Mouse (Mus musculus): ENCODE measurements at regions not wholly inside any gene's neighbourhood (a gene's known extent, or its start where the extent isn't known, plus 50 kb on each side); places are given as distances from the start of the nearest gene placed in this dataset.

DNA sequence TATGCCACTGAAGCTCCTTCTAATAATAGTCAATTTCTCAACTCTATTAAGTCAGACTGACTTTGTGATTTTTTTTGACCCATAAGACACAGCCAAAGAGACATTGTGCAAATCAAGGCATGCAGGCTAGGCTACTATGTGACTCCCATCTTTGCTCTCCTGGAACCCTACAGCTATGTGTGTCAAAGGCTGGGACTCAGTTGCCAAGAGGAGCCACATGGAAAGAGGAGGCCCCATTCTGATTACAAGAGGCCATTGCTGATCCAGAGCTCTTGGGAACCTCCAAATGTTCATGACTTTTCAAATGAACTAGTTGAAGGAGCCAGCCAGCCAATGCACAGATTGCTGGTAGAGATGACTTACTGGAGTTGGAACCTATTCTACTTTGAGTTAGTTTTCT lies 228.0 kb upstream of the Gm5148 start:
- Histone ChIP-seq H3K4me1 (ENCODE audit: control insufficient read depth, insufficient read depth, insufficient read length, low read length) (no peaks in the 10 kb centered on the region), H3K27me3 (ENCODE audit: control insufficient read depth, insufficient read depth, low read length) (no peaks in the 10 kb centered on the region), H3K36me3 (ENCODE audit: control insufficient read depth, insufficient read depth, low read length) (no peaks in the 10 kb centered on the region), H3K27ac (ENCODE audit: insufficient read depth, low read depth, low read length) (no peak overlapping the region), H3K4me3 (ENCODE audit: low read depth, low read length) (no peak overlapping the region)
- no peak for TF ChIP-seq POLR2A (IDR thresholded peaks at IDR 0.05; ENCODE audit: low read depth, low read length)
- no peak for TF ChIP-seq CTCF (IDR thresholded peaks at IDR 0.05; ENCODE audit: extremely low read depth, insufficient read length, insufficient replicate concordance, low read depth, low read length)

DNA sequence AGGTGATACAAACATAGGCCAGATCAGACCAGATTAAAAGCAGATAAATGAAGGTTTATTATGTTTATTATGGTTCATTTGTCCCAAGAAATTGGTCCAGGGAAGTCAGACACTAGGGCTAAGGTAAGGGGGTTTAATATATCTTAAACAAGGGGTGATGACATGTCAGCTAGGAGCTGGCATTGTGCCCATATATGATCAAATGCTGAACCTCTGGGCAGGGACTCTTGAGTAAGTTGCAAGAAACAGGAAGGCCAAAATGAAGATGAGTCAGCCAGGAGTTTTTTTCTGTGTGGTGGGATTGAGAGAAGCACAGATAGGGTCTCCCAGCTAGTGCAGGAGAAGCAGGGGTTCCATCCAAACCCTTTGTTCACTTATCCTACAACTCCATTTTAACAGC lies 219.4 kb upstream of the Gm5148 start:
- H3K4me1 ChIP-seq (ENCODE audit: control insufficient read depth, insufficient read depth, insufficient read length, low read length), result no peaks in the 10 kb centered on the region

DNA sequence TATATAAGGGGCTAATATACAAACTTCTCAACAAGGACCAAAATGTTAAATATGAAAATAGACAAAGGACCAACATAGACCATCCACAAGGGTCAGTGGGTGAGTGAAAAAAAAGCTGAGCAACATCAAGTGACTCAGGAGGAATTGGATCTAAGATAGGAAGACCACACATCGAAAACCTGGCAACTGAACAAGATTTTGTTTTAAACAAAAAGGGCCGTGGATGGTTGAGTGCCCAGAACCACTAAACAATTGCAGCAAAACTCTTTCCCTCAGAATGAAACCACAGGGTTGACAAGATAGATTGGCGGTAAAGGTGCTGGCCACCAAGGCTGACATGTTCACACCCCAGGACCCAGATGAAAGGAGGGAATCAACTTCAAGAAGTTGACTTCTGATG lies 215.7 kb upstream of the Gm5148 start:
- no peak for TF ChIP-seq CTCF (IDR thresholded peaks at IDR 0.05; ENCODE audit: extremely low read depth, insufficient read length, insufficient replicate concordance, low read depth, low read length)
- no peak for TF ChIP-seq POLR2A (IDR thresholded peaks at IDR 0.05; ENCODE audit: low read depth, low read length)
- 73% methylated on average over 3 of the region's 3 CpGs for WGBS
- Histone ChIP-seq H3K4me1 (ENCODE audit: control insufficient read depth, insufficient read depth, insufficient read length, low read length) (peaks cover 7% of the 10 kb centered on the region; the same call in 1 of the 2 replicates), H3K4me3 (ENCODE audit: low read depth, low read length) (no peak overlapping the region), H3K27ac (ENCODE audit: insufficient read depth, low read depth, low read length) (no peak overlapping the region), H3K27me3 (ENCODE audit: control insufficient read depth, insufficient read depth, low read length) (no peaks in the 10 kb centered on the region), H3K36me3 (ENCODE audit: control insufficient read depth, insufficient read depth, low read length) (no peaks in the 10 kb centered on the region)

More for the DNA sequence above, 219.4 kb upstream of the Gm5148 start:
- no peaks in the 10 kb centered on the region for H3K36me3 ChIP-seq (ENCODE audit: control insufficient read depth, insufficient read depth, low read length)
- no peak for TF ChIP-seq POLR2A (IDR thresholded peaks at IDR 0.05; ENCODE audit: low read depth, low read length)
- no peak for TF ChIP-seq CTCF (IDR thresholded peaks at IDR 0.05; ENCODE audit: extremely low read depth, insufficient read length, insufficient replicate concordance, low read depth, low read length)
- H3K4me3 ChIP-seq (ENCODE audit: low read depth, low read length), result no peak overlapping the region
- H3K27me3 ChIP-seq (ENCODE audit: control insufficient read depth, insufficient read depth, low read length), result no peaks in the 10 kb centered on the region
- no peak overlapping the region for H3K27ac ChIP-seq (ENCODE audit: insufficient read depth, low read depth, low read length)

DNA sequence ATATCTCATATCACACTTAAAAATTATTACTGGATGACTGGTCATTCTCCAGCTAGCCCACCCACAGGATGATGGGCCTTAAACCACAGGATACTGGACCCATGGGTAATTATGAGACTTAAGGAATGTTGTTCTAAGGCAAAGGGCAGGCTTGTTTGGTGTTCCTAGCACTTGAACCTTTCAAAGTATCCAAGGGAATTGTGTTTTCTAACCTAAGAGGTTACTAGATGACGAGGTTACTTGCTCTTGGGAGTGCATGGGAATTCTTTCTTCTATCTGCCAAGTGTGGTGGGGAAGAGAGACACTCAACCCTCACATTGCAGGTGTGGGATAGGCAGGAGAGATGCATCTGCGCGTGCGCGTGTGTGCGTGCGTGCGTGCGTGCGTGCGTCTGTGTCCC lies 214.6 kb upstream of the Gm5148 start:
- H3K27me3 ChIP-seq (ENCODE audit: control insufficient read depth, insufficient read depth, low read length), result no peaks in the 10 kb centered on the region
- no peaks in the 10 kb centered on the region for H3K36me3 ChIP-seq (ENCODE audit: control insufficient read depth, insufficient read depth, low read length)
- H3K27ac ChIP-seq (ENCODE audit: insufficient read depth, low read depth, low read length), result no peak overlapping the region
- H3K4me1 ChIP-seq (ENCODE audit: control insufficient read depth, insufficient read depth, insufficient read length, low read length), result peaks cover 7% of the 10 kb centered on the region; the same call in 1 of the 2 replicates
- TF ChIP-seq CTCF (IDR thresholded peaks at IDR 0.05; ENCODE audit: extremely low read depth, insufficient read length, insufficient replicate concordance, low read depth, low read length), result no peak
- TF ChIP-seq POLR2A (IDR thresholded peaks at IDR 0.05; ENCODE audit: low read depth, low read length), result no peak
- H3K4me3 ChIP-seq (ENCODE audit: low read depth, low read length), result no peak overlapping the region
- WGBS, result 97% methylated on average over 11 of the region's 11 CpGs

DNA sequence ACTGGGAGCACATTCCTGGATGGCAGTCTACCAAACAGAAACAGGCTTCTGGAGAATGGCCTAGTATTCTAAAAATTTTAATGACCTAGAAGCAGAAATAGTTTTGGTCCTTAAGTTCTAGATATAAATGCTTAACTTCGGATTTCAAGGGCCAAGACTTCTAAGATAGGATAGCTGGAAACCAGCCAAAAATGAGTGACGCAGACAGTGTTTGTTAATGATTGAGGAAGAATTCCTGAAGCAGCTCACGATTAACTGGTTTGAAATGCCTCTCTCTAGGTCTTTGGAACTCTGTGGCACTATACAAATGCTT lies 213.9 kb upstream of the Gm5148 start:
- Histone ChIP-seq H3K4me3 (ENCODE audit: low read depth, low read length) (no peak overlapping the region), H3K4me1 (ENCODE audit: control insufficient read depth, insufficient read depth, insufficient read length, low read length) (peaks cover 7% of the 10 kb centered on the region; the same call in 1 of the 2 replicates), H3K27me3 (ENCODE audit: control insufficient read depth, insufficient read depth, low read length) (no peaks in the 10 kb centered on the region), H3K27ac (ENCODE audit: insufficient read depth, low read depth, low read length) (no peak overlapping the region), H3K36me3 (ENCODE audit: control insufficient read depth, insufficient read depth, low read length) (no peaks in the 10 kb centered on the region)
- TF ChIP-seq CTCF (IDR thresholded peaks at IDR 0.05; ENCODE audit: extremely low read depth, insufficient read length, insufficient replicate concordance, low read depth, low read length) (no peak), POLR2A (IDR thresholded peaks at IDR 0.05; ENCODE audit: low read depth, low read length) (no peak)
- WGBS, result 9% methylated on average over 3 of the region's 3 CpGs

DNA sequence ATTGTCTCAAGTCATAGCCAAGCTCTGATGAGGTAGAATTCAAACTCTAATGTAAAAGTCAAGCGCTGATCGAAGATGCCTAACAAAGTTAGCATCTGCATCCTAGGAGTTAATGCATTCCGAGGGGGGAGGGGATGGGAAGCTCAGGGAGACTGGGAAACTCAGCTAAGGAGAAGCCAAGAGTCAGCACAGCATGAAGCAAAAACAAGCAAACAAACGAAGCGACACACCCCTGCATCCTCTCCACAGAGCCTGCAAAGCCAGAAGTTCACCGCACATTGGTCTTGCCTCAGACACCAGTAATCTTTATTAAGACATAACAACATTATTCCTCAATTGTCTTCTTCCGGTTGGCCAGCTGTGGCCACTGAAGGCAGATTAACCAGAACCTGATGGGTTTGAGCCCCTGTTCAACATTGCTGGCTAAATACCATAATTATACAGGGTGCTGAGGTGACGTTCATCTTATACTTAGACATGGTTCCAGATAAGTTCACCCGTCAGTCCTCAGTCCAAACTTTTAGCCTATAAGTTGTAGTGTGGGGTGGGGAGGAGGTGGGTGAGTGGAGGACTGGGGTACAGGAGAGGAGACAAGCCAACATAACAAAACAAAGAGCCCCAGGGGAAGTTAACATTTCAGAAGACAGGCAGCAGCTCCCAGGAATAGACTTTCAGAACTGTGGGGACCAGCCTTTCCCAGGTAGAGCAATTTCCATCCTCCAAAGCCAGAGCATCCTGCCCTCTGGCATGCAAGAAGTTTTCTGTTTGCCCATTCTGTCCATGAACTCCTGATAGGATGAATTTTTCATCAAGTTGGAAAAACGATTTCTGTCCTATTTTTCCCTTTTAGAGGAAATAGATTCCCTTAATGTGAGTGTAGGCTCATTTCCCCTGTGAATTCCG lies 213.3 kb upstream of the Gm5148 start:
- H3K36me3 ChIP-seq (ENCODE audit: control insufficient read depth, insufficient read depth, low read length), result no peaks in the 10 kb centered on the region
- H3K27ac ChIP-seq (ENCODE audit: insufficient read depth, low read depth, low read length), result no peak overlapping the region
- H3K27me3 ChIP-seq (ENCODE audit: control insufficient read depth, insufficient read depth, low read length), result no peaks in the 10 kb centered on the region
- TF ChIP-seq CTCF (IDR thresholded peaks at IDR 0.05; ENCODE audit: extremely low read depth, insufficient read length, insufficient replicate concordance, low read depth, low read length) (no peak), POLR2A (IDR thresholded peaks at IDR 0.05; ENCODE audit: low read depth, low read length) (no peak)
- peaks cover 7% of the 10 kb centered on the region; the same call in 1 of the 2 replicates for H3K4me1 ChIP-seq (ENCODE audit: control insufficient read depth, insufficient read depth, insufficient read length, low read length)
- 64% methylated on average over 11 of the region's 11 CpGs for WGBS
- no peak overlapping the region for H3K4me3 ChIP-seq (ENCODE audit: low read depth, low read length)

DNA sequence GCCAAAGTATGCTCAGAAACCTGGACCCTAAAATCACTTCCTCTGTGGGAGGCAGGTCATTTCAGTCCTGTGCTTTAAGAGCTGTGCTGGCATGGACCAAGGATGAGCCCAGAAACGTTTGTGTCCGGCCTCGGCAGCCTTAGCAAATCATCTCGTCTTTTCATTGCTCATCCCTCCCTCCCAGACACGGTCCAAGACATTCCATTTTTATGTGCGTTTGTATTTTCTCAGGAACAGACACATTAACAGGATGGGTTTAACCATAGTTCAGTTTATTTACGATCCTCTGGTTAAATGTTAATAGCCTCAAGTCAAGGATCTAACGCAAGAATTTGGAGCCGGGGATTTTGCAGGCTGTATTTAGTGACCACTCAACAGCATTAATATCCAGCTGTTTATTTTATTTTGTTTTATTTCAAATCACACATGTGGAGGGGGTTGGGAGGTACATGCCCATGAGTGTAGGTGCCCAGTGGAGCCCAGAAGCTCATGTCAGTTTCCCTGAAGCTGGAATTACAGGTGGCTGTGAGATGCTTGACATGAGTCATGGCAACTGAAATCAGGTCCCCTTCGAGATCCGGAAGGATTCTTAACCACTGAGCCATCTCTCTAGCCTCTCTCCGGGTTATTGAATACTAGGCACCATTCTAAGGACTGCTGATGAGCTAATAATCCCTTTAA lies 212.1 kb upstream of the Gm5148 start:
- TF ChIP-seq CTCF (IDR thresholded peaks at IDR 0.05; ENCODE audit: extremely low read depth, insufficient read length, insufficient replicate concordance, low read depth, low read length), result no peak
- TF ChIP-seq POLR2A (IDR thresholded peaks at IDR 0.05; ENCODE audit: low read depth, low read length), result no peak
- Histone ChIP-seq H3K27ac (ENCODE audit: insufficient read depth, low read depth, low read length) (0 out of 2 replicates have a peak overlapping the region, but pooled peaks have one; percentile 4), H3K36me3 (ENCODE audit: control insufficient read depth, insufficient read depth, low read length) (no peaks in the 10 kb centered on the region), H3K4me1 (ENCODE audit: control insufficient read depth, insufficient read depth, insufficient read length, low read length) (peaks cover 7% of the 10 kb centered on the region; the same call in 1 of the 2 replicates), H3K27me3 (ENCODE audit: control insufficient read depth, insufficient read depth, low read length) (no peaks in the 10 kb centered on the region), H3K4me3 (ENCODE audit: low read depth, low read length) (no peak overlapping the region)
- WGBS, result 31% methylated on average over 12 of the region's 12 CpGs
